Mouse (Mus musculus): ENCODE data around the gene Brdt. TPM values are rescaled to one million over a fixed set of nuclear protein-coding genes. Genes with fewer than 3 reads are reported as not detected.

Gene Brdt
- polyA plus RNA-seq, 1 experiment from 2014 or later = 4.2 TPM

DNA sequence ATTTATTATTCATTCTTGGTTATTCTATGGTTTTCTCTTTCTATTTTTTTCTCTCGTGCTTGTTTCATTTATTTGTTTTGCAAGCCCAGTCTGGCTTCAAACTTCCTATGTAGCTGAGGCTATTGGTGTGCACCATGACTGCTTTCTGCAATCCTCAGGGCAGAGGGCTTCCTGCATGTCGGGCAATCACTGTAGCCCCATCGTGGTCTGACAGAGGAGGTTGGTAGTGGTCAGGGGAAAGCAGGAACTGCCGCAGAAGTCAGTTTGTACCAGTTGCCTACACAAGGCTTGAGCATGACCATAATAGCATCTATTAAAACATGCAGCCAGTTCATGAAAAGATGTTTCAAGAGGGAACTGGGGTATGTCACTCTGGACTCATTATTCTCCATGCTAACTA lies 23.5 kb upstream of the Brdt start:
- 81% methylated on average over 4 of the region's 4 CpGs for WGBS

DNA sequence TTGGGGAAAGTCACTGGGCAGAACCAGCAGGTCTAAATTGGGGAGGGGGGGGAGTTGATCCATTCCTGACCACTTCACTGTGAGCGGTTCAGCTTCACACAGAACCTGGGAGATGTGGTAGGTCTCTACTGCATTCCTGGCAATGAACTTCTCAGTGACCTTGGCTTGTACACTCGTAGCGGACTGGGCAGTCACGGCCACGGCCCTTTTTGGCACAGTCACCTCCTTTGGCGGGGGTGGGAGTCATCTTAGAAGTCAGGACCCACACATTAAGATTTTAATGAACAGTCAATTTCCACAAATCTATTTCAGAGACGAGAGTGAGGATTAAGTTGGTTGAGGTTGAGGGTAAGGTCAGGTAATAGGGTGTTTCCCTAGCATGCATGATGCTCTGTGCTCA lies 13.8 kb upstream of the Brdt start:
- no peaks in the 10 kb centered on the region for H3K9me3 ChIP-seq (ENCODE audit: control insufficient read depth, low read length)
- ATAC-seq = no peak
- H3K36me3 ChIP-seq (ENCODE audit: control insufficient read depth, insufficient read depth, low read length) = no peaks in the 10 kb centered on the region
- no peak overlapping the region for H3K4me3 ChIP-seq (ENCODE audit: low read length)
- no peaks in the 10 kb centered on the region for H3K27me3 ChIP-seq (replicated peaks; ENCODE audit: control insufficient read depth, insufficient read depth, low read length)
- no peak overlapping the region for H3K4me2 ChIP-seq (ENCODE audit: low read length)
- WGBS = 95% methylated on average over 7 of the region's 7 CpGs
- no peak overlapping the region for H3K9ac ChIP-seq (ENCODE audit: low read depth, low read length)
- H3K27ac ChIP-seq (ENCODE audit: low read depth, low read length) = no peak overlapping the region
- no peaks in the 10 kb centered on the region for H3K4me1 ChIP-seq (ENCODE audit: control insufficient read depth, insufficient read depth, low read depth, low read length)

More for the DNA sequence above, 23.5 kb upstream of the Brdt start:
- no peak overlapping the region for H3K9ac ChIP-seq (ENCODE audit: low read depth, low read length)
- no peaks in the 10 kb centered on the region for H3K36me3 ChIP-seq (ENCODE audit: control insufficient read depth, insufficient read depth, low read length)
- H3K9me3 ChIP-seq (ENCODE audit: control insufficient read depth, low read length) = no peaks in the 10 kb centered on the region
- no peaks in the 10 kb centered on the region for H3K27me3 ChIP-seq (replicated peaks; ENCODE audit: control insufficient read depth, insufficient read depth, low read length)
- no peaks in the 10 kb centered on the region for H3K4me1 ChIP-seq (ENCODE audit: control insufficient read depth, insufficient read depth, low read depth, low read length)
- H3K27ac ChIP-seq (ENCODE audit: low read depth, low read length) = no peak overlapping the region
- H3K4me2 ChIP-seq (ENCODE audit: low read length) = no peak overlapping the region
- no peak overlapping the region for H3K4me3 ChIP-seq (ENCODE audit: low read length)
- no peak for ATAC-seq

DNA sequence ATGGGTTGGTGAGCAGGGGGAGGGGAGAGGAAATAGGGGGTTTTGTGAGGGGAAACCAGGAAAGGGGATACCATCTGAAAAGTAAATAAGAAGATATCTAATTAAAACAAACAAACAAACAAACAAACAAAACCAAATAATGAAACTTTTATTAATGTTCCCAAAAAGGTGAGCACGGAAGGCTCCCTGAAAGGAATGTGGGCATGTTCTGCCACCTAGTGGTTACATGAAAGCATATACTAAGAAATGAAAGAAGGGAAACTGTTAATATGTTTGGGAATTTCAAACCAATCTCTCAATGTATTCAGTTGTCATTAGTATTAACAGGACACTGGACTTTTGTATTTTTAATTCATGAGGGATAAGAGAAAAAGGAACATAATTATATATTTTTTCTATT lies 10.3 kb upstream of the Brdt start:
- 3% methylated on average over 1 of the region's 1 CpGs for WGBS
- Histone ChIP-seq H3K4me3 (ENCODE audit: low read length) (no peak overlapping the region), H3K27me3 (replicated peaks; ENCODE audit: control insufficient read depth, insufficient read depth, low read length) (no peaks in the 10 kb centered on the region), H3K27ac (ENCODE audit: low read depth, low read length) (no peak overlapping the region), H3K9ac (ENCODE audit: low read depth, low read length) (no peak overlapping the region), H3K36me3 (ENCODE audit: control insufficient read depth, insufficient read depth, low read length) (no peaks in the 10 kb centered on the region), H3K4me1 (ENCODE audit: control insufficient read depth, insufficient read depth, low read depth, low read length) (no peaks in the 10 kb centered on the region), H3K9me3 (ENCODE audit: control insufficient read depth, low read length) (no peaks in the 10 kb centered on the region), H3K4me2 (ENCODE audit: low read length) (no peak overlapping the region)
- no peak for ATAC-seq

DNA sequence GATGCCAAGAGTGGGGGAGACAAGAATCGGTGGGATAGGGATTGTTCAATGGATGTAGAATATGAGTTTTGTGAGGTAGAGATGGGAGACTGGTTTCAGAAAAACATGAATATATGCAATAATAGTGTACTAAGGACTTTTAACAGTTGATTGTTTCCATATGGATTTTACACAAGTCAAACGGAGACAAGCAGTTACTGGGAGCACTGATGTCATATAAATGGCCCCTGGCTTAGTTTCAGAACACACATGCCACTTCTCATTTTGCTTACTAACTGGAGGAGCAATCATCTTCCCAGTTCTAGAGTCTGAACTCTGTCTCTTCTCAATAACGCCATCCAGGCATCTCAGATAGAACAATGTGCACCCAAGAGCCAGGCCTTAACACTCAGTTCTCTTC lies 9.4 kb downstream of the Brdt start:
- Histone ChIP-seq H3K4me2 (ENCODE audit: low read length) (no peak overlapping the region), H3K27ac (ENCODE audit: low read depth, low read length) (no peak overlapping the region), H3K9me3 (ENCODE audit: control insufficient read depth, low read length) (no peaks in the 10 kb centered on the region), H3K36me3 (ENCODE audit: control insufficient read depth, insufficient read depth, low read length) (no peaks in the 10 kb centered on the region), H3K9ac (ENCODE audit: low read depth, low read length) (no peak overlapping the region), H3K4me3 (ENCODE audit: low read length) (no peak overlapping the region), H3K4me1 (ENCODE audit: control insufficient read depth, insufficient read depth, low read depth, low read length) (no peaks in the 10 kb centered on the region), H3K27me3 (replicated peaks; ENCODE audit: control insufficient read depth, insufficient read depth, low read length) (no peaks in the 10 kb centered on the region)
- 85% methylated on average over 3 of the region's 3 CpGs for WGBS
- no peak for ATAC-seq

DNA sequence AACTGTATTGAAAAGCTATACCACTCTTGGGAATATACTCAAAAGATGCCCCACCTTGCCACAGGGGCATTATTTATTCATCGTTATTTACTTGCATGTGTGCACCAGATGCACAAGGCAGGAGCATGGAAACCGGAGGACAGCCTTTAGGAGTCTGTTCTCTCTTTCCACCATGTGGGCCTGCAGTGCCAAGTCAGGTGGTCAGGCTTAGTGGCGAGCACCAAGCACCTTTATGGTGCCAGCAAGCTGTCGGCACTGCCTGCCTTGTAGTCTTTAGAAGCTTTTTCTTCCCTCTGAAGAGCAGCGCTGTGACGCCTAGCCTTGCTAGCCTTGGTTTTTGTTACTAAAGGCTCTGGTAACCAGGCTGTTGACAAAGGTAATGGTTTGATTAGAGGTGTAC lies 11.9 kb downstream of the Brdt start:
- no peaks in the 10 kb centered on the region for H3K27me3 ChIP-seq (replicated peaks; ENCODE audit: control insufficient read depth, insufficient read depth, low read length)
- no peak for ATAC-seq
- H3K4me1 ChIP-seq (ENCODE audit: control insufficient read depth, insufficient read depth, low read depth, low read length) = no peaks in the 10 kb centered on the region
- no peaks in the 10 kb centered on the region for H3K36me3 ChIP-seq (ENCODE audit: control insufficient read depth, insufficient read depth, low read length)
- no peak overlapping the region for H3K27ac ChIP-seq (ENCODE audit: low read depth, low read length)
- WGBS = 86% methylated on average over 6 of the region's 6 CpGs
- no peaks in the 10 kb centered on the region for H3K9me3 ChIP-seq (ENCODE audit: control insufficient read depth, low read length)
- no peak overlapping the region for H3K4me2 ChIP-seq (ENCODE audit: low read length)
- no peak overlapping the region for H3K9ac ChIP-seq (ENCODE audit: low read depth, low read length)
- no peak overlapping the region for H3K4me3 ChIP-seq (ENCODE audit: low read length)

DNA sequence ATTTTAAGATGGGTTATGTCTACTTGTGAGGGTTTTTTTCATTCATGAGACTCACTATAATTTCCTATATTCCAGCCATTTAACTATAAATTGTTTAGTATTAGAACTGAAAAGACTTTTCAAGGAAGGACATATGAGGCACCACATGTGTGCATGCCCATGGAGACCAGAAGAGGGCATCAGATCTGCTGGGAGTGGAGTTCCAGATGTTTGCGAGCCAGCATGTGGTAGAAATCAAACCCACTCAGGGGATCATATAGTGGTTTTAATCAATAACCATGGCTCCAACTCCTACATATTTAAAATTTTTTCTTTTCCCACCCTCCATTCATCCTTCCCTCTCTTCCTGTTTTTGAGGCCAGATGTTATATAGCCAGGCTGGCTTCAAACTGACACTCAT lies 15.3 kb downstream of the Brdt start:
- 52% methylated on average over 1 of the region's 1 CpGs for WGBS
- ATAC-seq = no peak
- H3K4me1 ChIP-seq (ENCODE audit: control insufficient read depth, insufficient read depth, low read depth, low read length) = no peaks in the 10 kb centered on the region

DNA sequence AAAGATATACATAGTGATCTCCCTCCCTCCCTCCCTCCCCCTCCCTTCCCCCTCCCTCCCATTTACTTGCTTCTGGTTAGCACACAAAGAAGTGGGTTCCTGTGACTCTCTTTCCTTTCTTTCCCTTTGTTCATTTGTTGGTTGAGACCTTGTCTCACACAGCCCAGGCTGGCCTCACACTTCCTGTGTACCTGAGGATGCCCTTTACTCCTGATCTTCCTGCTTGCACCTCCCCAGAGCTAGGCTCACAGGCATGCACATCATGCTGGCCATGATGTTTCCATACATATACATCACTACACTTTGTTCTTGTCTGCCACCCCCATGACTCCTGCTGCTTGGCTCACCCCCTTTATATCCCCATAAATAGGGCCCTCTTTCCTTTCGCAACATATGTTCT lies 21.6 kb downstream of the Brdt start:
- Histone ChIP-seq H3K9me3 (ENCODE audit: control insufficient read depth, low read length) (no peaks in the 10 kb centered on the region), H3K27me3 (replicated peaks; ENCODE audit: control insufficient read depth, insufficient read depth, low read length) (no peaks in the 10 kb centered on the region), H3K36me3 (ENCODE audit: control insufficient read depth, insufficient read depth, low read length) (no peaks in the 10 kb centered on the region), H3K4me3 (ENCODE audit: low read length) (no peak overlapping the region), H3K4me2 (ENCODE audit: low read length) (no peak overlapping the region), H3K27ac (ENCODE audit: low read depth, low read length) (no peak overlapping the region), H3K9ac (ENCODE audit: low read depth, low read length) (no peak overlapping the region), H3K4me1 (ENCODE audit: control insufficient read depth, insufficient read depth, low read depth, low read length) (no peaks in the 10 kb centered on the region)
- no peak for ATAC-seq
- 94% methylated on average over 1 of the region's 1 CpGs for WGBS

More for the DNA sequence above, 15.3 kb downstream of the Brdt start:
- Histone ChIP-seq H3K27ac (ENCODE audit: low read depth, low read length) (no peak overlapping the region), H3K9me3 (ENCODE audit: control insufficient read depth, low read length) (no peaks in the 10 kb centered on the region), H3K36me3 (ENCODE audit: control insufficient read depth, insufficient read depth, low read length) (no peaks in the 10 kb centered on the region), H3K9ac (ENCODE audit: low read depth, low read length) (no peak overlapping the region), H3K27me3 (replicated peaks; ENCODE audit: control insufficient read depth, insufficient read depth, low read length) (no peaks in the 10 kb centered on the region), H3K4me2 (ENCODE audit: low read length) (no peak overlapping the region), H3K4me3 (ENCODE audit: low read length) (no peak overlapping the region)

DNA sequence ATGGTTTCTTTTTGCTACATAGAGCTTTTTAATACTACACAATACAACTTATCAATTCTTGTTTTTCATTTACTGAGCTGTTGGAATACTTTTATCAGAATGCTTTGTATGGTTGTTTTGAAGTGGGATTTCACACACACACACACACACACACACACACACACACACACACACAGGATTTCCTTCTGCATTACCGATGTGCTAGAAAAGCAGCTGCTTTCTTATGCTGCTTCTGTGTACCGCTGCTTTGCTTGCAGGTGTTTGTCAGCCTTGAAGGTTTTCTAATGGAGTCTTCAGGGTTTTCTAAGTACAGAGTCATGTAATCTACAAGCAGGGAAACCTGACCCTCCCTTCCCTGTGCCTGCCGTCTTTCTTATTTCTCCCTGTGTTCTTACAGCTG lies 23.0 kb downstream of the Brdt start:
- Histone ChIP-seq H3K4me1 (ENCODE audit: control insufficient read depth, insufficient read depth, low read depth, low read length) (no peaks in the 10 kb centered on the region), H3K27ac (ENCODE audit: low read depth, low read length) (no peak overlapping the region), H3K27me3 (replicated peaks; ENCODE audit: control insufficient read depth, insufficient read depth, low read length) (no peaks in the 10 kb centered on the region), H3K9me3 (ENCODE audit: control insufficient read depth, low read length) (no peaks in the 10 kb centered on the region), H3K36me3 (ENCODE audit: control insufficient read depth, insufficient read depth, low read length) (no peaks in the 10 kb centered on the region), H3K4me2 (ENCODE audit: low read length) (no peak overlapping the region), H3K4me3 (ENCODE audit: low read length) (no peak overlapping the region), H3K9ac (ENCODE audit: low read depth, low read length) (no peak overlapping the region)
- 60% methylated on average over 3 of the region's 3 CpGs for WGBS
- no peak for ATAC-seq

DNA sequence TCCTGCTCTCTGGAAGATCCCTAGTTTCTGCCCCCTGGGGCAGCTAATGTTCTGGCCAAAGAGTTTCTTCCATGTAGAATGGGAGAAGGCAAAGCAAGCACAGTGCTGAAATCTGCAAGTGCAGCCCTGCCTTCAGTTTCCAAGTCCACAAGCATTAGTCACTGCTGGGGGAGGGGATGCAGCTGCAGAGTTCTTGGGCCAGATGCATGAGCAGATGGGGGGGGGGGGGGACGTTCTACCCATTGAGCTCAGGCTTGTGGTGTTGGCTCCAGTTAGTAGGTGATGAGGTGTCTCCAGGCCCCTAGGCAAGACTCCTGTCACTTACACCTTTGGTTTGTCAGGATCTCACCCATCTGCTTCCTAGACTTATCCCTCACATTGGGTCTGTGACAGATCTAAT lies 24.8 kb downstream of the Brdt start:
- Histone ChIP-seq H3K4me3 (ENCODE audit: low read length) (no peak overlapping the region), H3K4me1 (ENCODE audit: control insufficient read depth, insufficient read depth, low read depth, low read length) (peaks cover 3% of the 10 kb centered on the region; the same call in 1 of the 2 replicates), H3K27ac (ENCODE audit: low read depth, low read length) (no peak overlapping the region), H3K27me3 (replicated peaks; ENCODE audit: control insufficient read depth, insufficient read depth, low read length) (no peaks in the 10 kb centered on the region), H3K36me3 (ENCODE audit: control insufficient read depth, insufficient read depth, low read length) (no peaks in the 10 kb centered on the region), H3K9me3 (ENCODE audit: control insufficient read depth, low read length) (no peaks in the 10 kb centered on the region), H3K4me2 (ENCODE audit: low read length) (no peak overlapping the region), H3K9ac (ENCODE audit: low read depth, low read length) (no peak overlapping the region)
- ATAC-seq = no peak
- WGBS = no CpG with 5 or more reads among the region's 1 CpGs

DNA sequence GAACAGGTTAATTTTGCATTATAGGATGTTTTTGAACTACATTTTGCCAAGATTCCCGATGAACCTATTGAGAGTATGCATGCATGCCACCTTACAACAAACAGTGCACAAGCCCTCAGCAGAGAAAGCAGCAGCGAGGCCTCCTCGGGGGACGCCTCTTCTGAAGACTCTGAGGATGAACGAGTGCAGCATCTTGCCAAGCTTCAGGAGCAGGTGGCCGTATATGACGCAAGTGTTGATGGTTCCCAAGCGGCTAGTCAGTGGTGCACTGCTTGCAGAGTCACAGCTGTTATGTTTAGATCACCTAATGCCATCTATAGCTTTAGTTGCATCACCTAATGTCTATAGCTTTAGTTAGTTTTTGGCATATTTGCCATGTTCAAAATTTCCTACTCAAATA lies 26.8 kb downstream of the Brdt start:
- no peaks in the 10 kb centered on the region for H3K27me3 ChIP-seq (replicated peaks; ENCODE audit: control insufficient read depth, insufficient read depth, low read length)
- H3K36me3 ChIP-seq (ENCODE audit: control insufficient read depth, insufficient read depth, low read length) = no peaks in the 10 kb centered on the region
- no peak overlapping the region for H3K9ac ChIP-seq (ENCODE audit: low read depth, low read length)
- 78% methylated on average over 8 of the region's 8 CpGs for WGBS
- no peak for ATAC-seq
- peaks cover 3% of the 10 kb centered on the region; the same call in 1 of the 2 replicates for H3K4me1 ChIP-seq (ENCODE audit: control insufficient read depth, insufficient read depth, low read depth, low read length)
- H3K27ac ChIP-seq (ENCODE audit: low read depth, low read length) = no peak overlapping the region
- H3K4me3 ChIP-seq (ENCODE audit: low read length) = no peak overlapping the region
- no peak overlapping the region for H3K4me2 ChIP-seq (ENCODE audit: low read length)
- H3K9me3 ChIP-seq (ENCODE audit: control insufficient read depth, low read length) = no peaks in the 10 kb centered on the region
